Mouse (Mus musculus) hematopoietic multipotent progenitor cell, adult 10-12 weeks (in vitro differentiated cells): ENCODE measurements around the gene Radil. TPM values are rescaled to one million over a fixed set of nuclear protein-coding genes. Genes with fewer than 3 reads are reported as not detected.

Experiments used
- polyA plus RNA-seq: library from polyadenylated mRNA; stranded (reverse); fragments of >175 nt; gene quantifications from 2 replicates; pipeline ENCODE4 v1.2.3, GENCODE M21; 2012; ENCODE audit warnings: low replicate concordance

Radil gene
- 0.42 and 0.48 TPM in 2 replicates for polyA plus RNA-seq

GRCm38 (mm10) chr5:142550706-142551652 lies at the start of gene Radil:
TSS of gene Radil (minus strand) at chr5:142551098.

GRCm38 (mm10) chr5:142529915-142530314 lies 21.0 kb downstream of the Radil start, which contains the start of gene Papolb:
TSS of gene Papolb (minus strand) at chr5:142530076.

GRCm38 (mm10) chr5:142463461-142464454 lies 87.1 kb downstream of the Radil start, which contains the start of gene Ap5z1:
TSS of gene Ap5z1 (plus strand) at chr5:142463944.

Other genes starting within 250 kb of the Radil start
- gene Foxk1, start 149.6 kb downstream of the Radil start, polyA plus RNA-seq, result 81.6 and 99.2 TPM in 2 replicates
- 60.3 and 85.7 TPM in 2 replicates for gene Ap5z1, start 87.2 kb downstream of the Radil start, polyA plus RNA-seq
- not detected in 2 replicates for gene Papolb, start 21.0 kb downstream of the Radil start, polyA plus RNA-seq
- gene Mmd2, start 57.7 kb upstream of the Radil start, polyA plus RNA-seq, result not detected in 2 replicates
- 20.1 and 23.6 TPM in 2 replicates for gene Wipi2, start 76.6 kb upstream of the Radil start, polyA plus RNA-seq
- gene Slc29a4, start 141.4 kb upstream of the Radil start, polyA plus RNA-seq, result 7.0 and 13.6 TPM in 2 replicates